Mouse (Mus musculus) forebrain, embryonic 16.5 days (tissue): ENCODE measurements around the gene Gskip. TPM values are rescaled to one million over a fixed set of nuclear protein-coding genes. Genes with fewer than 3 reads are reported as not detected.
A peak's percentile ranks its signal among the peaks of the same experiment; 100 is the strongest.

Experiments used
- ATAC-seq: fragments of 200-750 bp; cut with Nextera tagmentation; 2 replicates; pipeline ENCODE4 v1.8.0; 2017; ENCODE audit warnings: mild to moderate bottlenecking, moderate library complexity
- H3K27ac ChIP-seq: fragments of 300-500 bp; sonication (generic); 2 replicates; pipeline ENCODE4 v1.5.1; 2014; ENCODE audit warnings: low read length, control low read depth
- H3K27me3 ChIP-seq: fragments of 300-500 bp; sonication (generic); replicated peaks from 2 replicates; pipeline ENCODE4 v1.6.1; 2014; ENCODE audit warnings: low read length; ENCODE audit not compliant: control insufficient read depth, insufficient read depth
- H3K36me3 ChIP-seq: fragments of 300-500 bp; sonication (generic); 2 replicates; pipeline ENCODE4 v1.6.1; 2014; ENCODE audit not compliant: control insufficient read depth, insufficient read depth
- H3K4me1 ChIP-seq: fragments of 300-500 bp; sonication (generic); replicated peaks from 2 replicates; pipeline ENCODE4 v1.6.1; 2014; ENCODE audit warnings: low read length; ENCODE audit not compliant: control insufficient read depth, insufficient read depth
- H3K4me2 ChIP-seq: fragments of 300-500 bp; sonication (generic); 2 replicates; pipeline ENCODE4 v1.6.1; 2014; ENCODE audit warnings: mild to moderate bottlenecking, low read length, control low read depth
- H3K4me3 ChIP-seq: fragments of 300-500 bp; sonication (generic); replicated peaks from 2 replicates; pipeline ENCODE4 v1.5.1; 2014; ENCODE audit warnings: mild to moderate bottlenecking, low read length, control low read depth
- H3K9ac ChIP-seq: fragments of 300-500 bp; sonication (generic); replicated peaks from 2 replicates; pipeline ENCODE4 v1.6.1; 2014; ENCODE audit warnings: low read depth, low read length, control low read depth
- H3K9me3 ChIP-seq: fragments of 300-500 bp; sonication (generic); 2 replicates; pipeline ENCODE4 v1.6.1; 2016; ENCODE audit warnings: low read length; ENCODE audit not compliant: control insufficient read depth
- WGBS: fragments of 180-500 bp; shearing (Covaris S2); extraction: QIAGEN DNeasy Blood & Tissue Kit; methylation state at CpG from one replicate; pipeline ENCODE4 v1.1.7; 2014; 5-methylcytosine and 5-hydroxymethylcytosine counted together
- polyA plus RNA-seq: library from polyadenylated mRNA; unstranded; fragments of >200 nt; fragmentation: Nextera tagmentation; extraction: Ambion mirVana; gene quantifications from 2 replicates; pipeline ENCODE4 v1.2.1, GENCODE M21; 2015

The Gskip gene
- polyA plus RNA-seq, 1 experiment from 2014 or later = 31.0 TPM

- Histone ChIP-seq H3K4me2 (0 out of 2 replicates have a peak overlapping the region, but pooled peaks have one; percentile 1), H3K4me3 (no peak overlapping the region; the same call in 1 of the 2 replicates), H3K27ac (no peak overlapping the region), H3K4me1 (peaks cover 7% of the 10 kb centered on the region; the same call in 1 of the 2 replicates), H3K36me3 (no peaks in the 10 kb centered on the region), H3K9me3 (no peaks in the 10 kb centered on the region), H3K9ac (no peak overlapping the region), H3K27me3 (no peaks in the 10 kb centered on the region)
- 76% methylated on average over 17 of the region's 17 CpGs for WGBS
- no peak for ATAC-seq
Measured at GRCm38 (mm10) chr12:105718616-105719015, 34.0 kb downstream of the Gskip start.

- WGBS = 68% methylated on average over 3 of the region's 3 CpGs
- no peak overlapping the region for H3K4me2 ChIP-seq
- H3K27me3 ChIP-seq = no peaks in the 10 kb centered on the region
- no peak overlapping the region for H3K4me3 ChIP-seq
- ATAC-seq = no peak
- no peak overlapping the region for H3K27ac ChIP-seq
- H3K9ac ChIP-seq = no peak overlapping the region
- H3K36me3 ChIP-seq = no peaks in the 10 kb centered on the region
- peaks cover 7% of the 10 kb centered on the region; the same call in 1 of the 2 replicates for H3K4me1 ChIP-seq
- no peaks in the 10 kb centered on the region for H3K9me3 ChIP-seq
Measured at GRCm38 (mm10) chr12:105720196-105720595, 35.6 kb downstream of the Gskip start.

GRCm38 (mm10) chr12:105721452-105722132 lies 37.0 kb downstream of the Gskip start:
- Histone ChIP-seq H3K4me3 (no peak overlapping the region), H3K27ac (peak overlapping the region; percentile 48), H3K27me3 (no peaks in the 10 kb centered on the region), H3K4me1 (peaks cover 7% of the 10 kb centered on the region; the same call in 1 of the 2 replicates), H3K4me2 (no peak overlapping the region), H3K9me3 (no peaks in the 10 kb centered on the region), H3K9ac (0 out of 2 replicates have a peak overlapping the region, but pooled peaks have one; percentile 17), H3K36me3 (no peaks in the 10 kb centered on the region)
- WGBS = 38% methylated on average over 14 of the region's 14 CpGs
- peak; percentile 69 for ATAC-seq

DNA sequence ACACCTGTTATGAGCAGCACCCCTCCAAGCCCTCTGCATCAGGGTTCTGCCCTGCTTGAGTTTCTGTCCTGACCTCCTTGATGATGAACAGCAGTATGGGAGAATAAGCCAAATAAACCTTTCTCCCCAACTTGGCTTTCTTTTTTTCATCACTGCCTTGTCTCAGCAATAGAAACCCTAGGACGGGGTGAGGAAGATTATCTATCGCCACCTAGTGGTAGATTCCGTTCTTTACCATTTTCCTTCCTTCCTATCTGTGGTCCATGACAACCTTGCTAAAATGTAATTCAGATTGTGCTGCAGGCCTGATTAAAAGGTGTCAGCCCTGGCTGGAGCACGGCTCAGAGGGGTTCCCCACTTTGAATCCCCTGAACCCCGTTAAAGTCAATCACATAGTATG lies 38.0 kb downstream of the Gskip start:
- H3K4me2 ChIP-seq = no peak overlapping the region
- 6% methylated on average over 5 of the region's 5 CpGs for WGBS
- peaks cover 7% of the 10 kb centered on the region; the same call in 1 of the 2 replicates for H3K4me1 ChIP-seq
- H3K9me3 ChIP-seq = no peaks in the 10 kb centered on the region
- no peak overlapping the region for H3K27ac ChIP-seq
- H3K9ac ChIP-seq = no peak overlapping the region
- H3K27me3 ChIP-seq = no peaks in the 10 kb centered on the region
- peak; percentile 49 for ATAC-seq
- H3K4me3 ChIP-seq = no peak overlapping the region
- no peaks in the 10 kb centered on the region for H3K36me3 ChIP-seq

GRCm38 (mm10) chr12:105724616-105725015 lies 40.0 kb downstream of the Gskip start:
- 52% methylated on average over 1 of the region's 1 CpGs for WGBS
- Histone ChIP-seq H3K27ac (no peak overlapping the region), H3K36me3 (no peaks in the 10 kb centered on the region), H3K9ac (no peak overlapping the region), H3K4me1 (peaks cover 7% of the 10 kb centered on the region; the same call in 1 of the 2 replicates), H3K4me2 (no peak overlapping the region), H3K9me3 (no peaks in the 10 kb centered on the region), H3K4me3 (no peak overlapping the region), H3K27me3 (no peaks in the 10 kb centered on the region)
- ATAC-seq = no peak

- 80% methylated on average over 13 of the region's 13 CpGs for WGBS
- H3K4me2 ChIP-seq = no peak overlapping the region
- H3K9me3 ChIP-seq = no peaks in the 10 kb centered on the region
- no peak overlapping the region for H3K4me3 ChIP-seq
- H3K27ac ChIP-seq = no peak overlapping the region
- no peak overlapping the region for H3K9ac ChIP-seq
- no peak for ATAC-seq
- no peaks in the 10 kb centered on the region for H3K27me3 ChIP-seq
- peaks cover 7% of the 10 kb centered on the region; the same call in 1 of the 2 replicates for H3K4me1 ChIP-seq
- no peaks in the 10 kb centered on the region for H3K36me3 ChIP-seq
Measured at GRCm38 (mm10) chr12:105725736-105726135, 41.1 kb downstream of the Gskip start.

DNA sequence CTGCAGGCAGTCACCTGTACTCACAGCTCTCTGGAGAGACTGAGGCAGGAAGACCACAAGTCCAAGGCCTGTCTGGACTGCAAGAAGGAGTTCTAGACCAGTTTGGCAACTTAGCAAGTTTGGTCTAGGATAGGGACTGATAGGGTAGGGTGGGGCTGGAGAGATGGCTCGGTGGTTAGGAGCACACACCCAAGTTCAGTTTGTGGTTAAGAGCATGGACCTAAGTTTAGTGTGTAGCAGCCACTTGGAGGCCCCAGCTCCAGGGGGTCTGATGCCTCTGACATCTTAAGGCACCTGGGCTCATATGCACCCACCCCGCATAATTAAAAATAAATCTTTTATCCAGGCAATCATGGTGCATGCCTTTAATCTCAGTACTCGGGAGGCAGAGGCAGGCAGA lies 42.6 kb downstream of the Gskip start:
- no peaks in the 10 kb centered on the region for H3K36me3 ChIP-seq
- no peaks in the 10 kb centered on the region for H3K27me3 ChIP-seq
- H3K9ac ChIP-seq = no peak overlapping the region
- no peak overlapping the region for H3K27ac ChIP-seq
- H3K4me1 ChIP-seq = no peaks in the 10 kb centered on the region
- H3K4me3 ChIP-seq = no peak overlapping the region
- H3K9me3 ChIP-seq = no peaks in the 10 kb centered on the region
- no peak for ATAC-seq
- 96% methylated on average over 3 of the region's 3 CpGs for WGBS
- no peak overlapping the region for H3K4me2 ChIP-seq

GRCm38 (mm10) chr12:105727964-105728363 lies 43.3 kb downstream of the Gskip start:
- no peak for ATAC-seq
- Histone ChIP-seq H3K27me3 (no peaks in the 10 kb centered on the region), H3K9me3 (no peaks in the 10 kb centered on the region), H3K4me2 (no peak overlapping the region), H3K4me1 (no peaks in the 10 kb centered on the region), H3K4me3 (no peak overlapping the region), H3K27ac (no peak overlapping the region), H3K9ac (no peak overlapping the region), H3K36me3 (no peaks in the 10 kb centered on the region)
- 26% methylated on average over 8 of the region's 8 CpGs for WGBS

DNA sequence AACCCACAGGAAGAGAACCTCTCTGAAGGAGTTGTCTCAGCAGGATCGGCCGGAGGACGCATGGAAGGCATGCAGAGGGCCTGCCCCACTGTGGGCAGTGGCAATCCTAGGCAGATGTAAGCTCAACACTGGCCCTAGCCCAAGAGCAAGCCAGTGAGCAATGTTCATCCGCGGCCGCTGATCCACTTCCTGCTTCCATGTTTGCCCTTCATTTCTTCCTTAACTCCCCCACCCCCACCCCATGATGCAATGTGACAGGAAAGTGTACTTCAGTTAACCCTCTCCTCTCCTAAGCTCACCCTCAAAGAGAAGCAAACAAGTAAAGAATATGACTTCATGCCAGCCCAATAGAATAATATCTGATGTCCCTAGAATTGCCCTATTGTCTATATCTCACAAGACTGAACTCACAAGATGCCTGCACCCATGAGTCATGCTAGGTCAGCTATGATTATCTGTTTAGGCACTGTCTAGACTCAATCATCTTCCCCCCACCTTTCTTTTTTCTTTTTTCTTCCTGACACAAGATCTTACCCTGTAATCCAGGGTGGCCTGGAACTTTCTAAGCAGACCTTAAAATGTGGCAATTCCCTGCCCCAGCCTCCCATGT lies 46.3 kb downstream of the Gskip start:
- H3K27me3 ChIP-seq = no peaks in the 10 kb centered on the region
- H3K9ac ChIP-seq = no peak overlapping the region
- no peaks in the 10 kb centered on the region for H3K4me1 ChIP-seq
- WGBS = 87% methylated on average over 6 of the region's 6 CpGs
- no peaks in the 10 kb centered on the region for H3K9me3 ChIP-seq
- H3K36me3 ChIP-seq = no peaks in the 10 kb centered on the region
- H3K4me3 ChIP-seq = no peak overlapping the region
- H3K27ac ChIP-seq = no peak overlapping the region
- ATAC-seq = no peak
- H3K4me2 ChIP-seq = no peak overlapping the region
